Mouse (Mus musculus): ENCODE data around the gene Rnase2a. TPM values are rescaled to one million over a fixed set of nuclear protein-coding genes. Genes with fewer than 3 reads are reported as not detected.
"Not testable (repeated sequence)": the region's sequence is repeated elsewhere in the genome, so short reads cannot be mapped to it uniquely, and the experiment has no call there.

Rnase2a gene
- 0.97 TPM in 1 of 2 replicates, not detected in the other for total RNA-seq (2021)
- long read RNA-seq: 0 reads

DNA sequence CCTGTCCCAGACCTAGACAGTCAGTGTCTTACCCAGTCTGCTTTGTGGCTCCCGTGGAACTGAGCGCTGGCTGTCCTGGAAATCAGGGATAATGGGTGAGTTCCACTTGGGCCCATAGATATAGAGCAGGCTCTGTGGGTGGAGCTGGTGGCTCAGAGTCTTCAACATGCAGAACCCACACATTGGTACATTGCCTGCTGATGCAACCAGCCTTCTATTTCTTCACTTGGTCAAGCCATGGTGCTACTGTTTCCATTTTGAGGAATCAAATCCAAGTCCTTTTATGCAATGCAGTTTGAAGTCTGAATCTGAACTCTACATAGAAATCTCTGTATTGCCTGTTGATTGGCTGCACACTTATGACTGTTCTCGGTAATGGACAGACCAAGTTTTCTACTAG is at the start of gene Rnase2a:
Gene Rnase2a, minus strand, starts transcription at position 72 of the 400 bp plus-strand sequence.
- DNase-seq: no peak

DNA sequence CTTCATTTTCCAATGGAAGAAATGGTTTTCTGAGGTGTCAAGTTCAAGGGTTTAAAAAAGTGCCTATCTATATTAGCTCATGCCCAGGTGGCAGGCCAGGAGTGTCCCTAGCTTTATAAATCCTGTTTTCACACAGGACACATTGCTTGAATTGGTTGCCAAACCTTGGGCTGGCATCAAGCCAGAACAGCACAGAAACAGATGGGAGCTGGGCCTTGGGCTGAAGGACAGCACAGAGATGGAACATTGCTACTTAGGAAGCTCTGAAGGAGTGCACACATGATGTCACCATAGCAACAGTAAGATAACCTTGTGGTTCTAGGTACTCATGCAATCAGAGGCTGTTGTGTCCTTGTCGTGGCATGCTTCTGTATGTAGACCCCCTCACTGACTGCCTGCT is 35.6 kb upstream of the Rnase2a start:
- DNase-seq: peak; percentile 15

DNA sequence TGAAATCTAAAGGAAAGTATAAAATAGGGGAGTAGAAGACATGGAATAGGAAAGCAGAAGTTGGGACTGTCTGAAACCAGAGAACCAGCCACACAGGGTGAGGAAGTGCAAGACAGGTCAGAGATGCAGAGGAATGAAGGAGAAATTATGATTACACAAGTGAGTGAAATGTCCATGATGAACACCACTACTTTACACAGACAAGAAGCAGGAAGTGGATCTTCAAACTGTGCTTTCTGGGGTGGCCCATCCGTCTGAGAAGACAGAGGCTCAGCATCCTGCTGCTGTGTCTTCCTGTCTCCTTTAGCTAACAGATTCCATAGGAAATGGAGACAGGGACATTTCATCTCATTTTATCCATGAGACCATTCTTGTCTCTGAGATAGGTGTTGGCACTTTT is 22.6 kb upstream of the Rnase2a start:
- not testable (repeated sequence) for DNase-seq

DNA sequence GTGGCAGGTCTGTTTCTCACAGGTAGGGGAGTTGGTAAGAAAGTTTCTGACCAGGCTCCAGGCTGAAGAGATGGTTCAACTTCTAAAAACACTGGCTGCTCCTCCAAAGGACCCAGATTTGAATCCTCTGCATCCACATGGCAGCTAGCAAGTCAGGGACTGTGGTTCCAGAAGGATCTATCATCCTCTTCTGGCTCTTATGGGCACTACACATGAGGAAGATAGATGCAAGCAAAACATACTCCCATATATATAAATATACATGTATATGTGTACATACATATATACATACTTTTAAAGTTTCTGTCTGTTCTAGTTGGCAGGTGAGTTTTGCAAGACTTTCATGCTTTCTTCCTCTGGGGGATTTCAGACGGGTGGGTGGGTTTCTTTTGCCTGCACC is 12.8 kb upstream of the Rnase2a start:
- no peak for DNase-seq

DNA sequence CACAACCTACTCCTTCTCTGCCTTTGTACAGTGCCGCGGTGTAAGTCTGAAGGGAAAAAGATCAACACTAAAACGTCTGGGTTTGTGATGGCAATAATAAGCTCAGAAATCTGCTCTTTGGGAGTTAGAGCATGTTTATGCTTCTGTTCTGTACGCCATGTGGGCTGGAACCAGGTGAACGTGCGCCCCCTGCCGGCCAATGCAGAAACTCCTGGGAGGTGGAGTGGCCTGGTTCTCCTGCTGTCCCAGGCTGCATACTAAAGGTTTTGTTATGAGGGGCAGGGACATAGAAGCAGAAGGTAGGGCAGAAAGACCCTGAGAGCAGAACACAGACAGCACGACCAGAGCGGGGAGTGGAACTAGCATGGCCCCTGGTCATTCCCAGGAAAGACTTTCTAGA is 10.2 kb upstream of the Rnase2a start:
- DNase-seq: peak; percentile 84

DNA sequence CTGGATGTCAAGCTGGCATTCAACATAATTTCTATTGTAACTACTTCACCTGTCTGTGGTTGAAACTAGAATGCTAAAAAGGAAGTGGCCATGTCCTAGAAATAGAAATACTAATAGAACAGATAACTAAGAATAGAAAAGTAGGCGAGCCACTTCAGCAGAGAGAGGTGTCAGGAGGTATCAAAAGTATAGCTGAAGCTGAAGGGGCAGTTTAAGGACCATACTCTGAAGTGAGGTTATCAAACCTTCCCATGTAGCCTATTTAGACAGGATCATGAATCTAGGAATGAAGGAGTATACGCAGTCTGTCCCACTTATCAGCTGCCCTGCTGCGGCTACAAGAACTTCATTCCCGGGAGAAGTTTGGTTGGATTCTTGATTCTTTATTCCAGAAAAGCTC is 9.8 kb upstream of the Rnase2a start:
- DNase-seq: no peak

DNA sequence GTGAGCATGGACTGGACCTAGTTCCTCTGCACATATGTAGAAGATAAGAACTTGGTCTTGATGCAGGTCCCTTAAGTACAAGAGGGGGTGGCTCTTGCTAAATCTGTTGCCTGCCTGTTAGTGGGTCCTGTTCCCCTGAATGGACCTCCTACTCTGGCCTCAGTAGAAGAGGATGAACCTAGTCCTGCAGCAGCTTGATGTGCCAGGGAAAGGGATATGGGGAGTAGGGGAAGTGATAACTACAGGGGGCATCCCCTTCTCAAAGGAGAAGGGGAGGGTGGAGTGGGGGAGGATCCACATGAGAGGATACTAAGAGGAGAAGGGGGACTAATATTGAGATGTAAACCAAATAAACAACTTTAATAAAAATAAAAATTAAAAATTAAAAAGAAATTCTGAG is 6.5 kb upstream of the Rnase2a start:
- no peak for DNase-seq

DNA sequence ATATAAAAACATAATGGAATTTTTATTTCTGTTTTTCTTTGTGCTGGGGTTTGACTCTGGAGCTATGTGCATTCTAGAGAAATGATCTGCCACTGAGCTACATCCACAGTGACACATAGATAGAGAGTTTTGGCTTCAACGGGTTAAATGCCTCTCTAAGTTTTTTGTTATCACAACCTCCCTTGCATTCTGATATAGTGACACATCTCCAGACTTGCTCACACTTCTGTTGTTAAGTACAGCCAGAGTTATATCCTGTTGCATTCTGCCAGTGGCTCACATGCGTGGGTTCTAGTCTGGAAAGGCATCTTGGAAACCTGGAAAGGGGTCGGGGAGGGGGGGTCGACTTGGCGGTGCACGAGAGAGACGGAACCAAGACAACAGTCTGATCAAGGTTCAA is 3.8 kb upstream of the Rnase2a start:
- no peak for DNase-seq

DNA sequence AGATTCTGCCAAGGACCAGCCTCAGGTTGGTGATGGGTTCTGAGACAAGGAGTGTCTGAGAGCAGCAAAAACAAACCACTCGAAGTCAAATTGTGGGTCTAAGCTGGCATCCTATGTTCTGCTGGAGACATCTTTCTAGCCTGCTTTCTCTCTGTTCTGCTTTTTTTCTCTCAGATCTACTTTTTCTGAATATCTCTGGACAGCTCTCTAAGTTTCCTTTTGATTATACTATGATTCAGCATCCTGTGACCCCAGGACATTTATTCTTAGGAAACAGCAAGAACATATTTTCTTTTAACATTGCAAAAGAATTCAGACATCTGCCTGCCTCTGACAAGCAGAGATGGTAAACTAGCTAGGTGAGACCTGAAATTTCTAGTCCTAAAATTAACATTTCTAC is 2.3 kb downstream of the Rnase2a start:
- no peak for DNase-seq

DNA sequence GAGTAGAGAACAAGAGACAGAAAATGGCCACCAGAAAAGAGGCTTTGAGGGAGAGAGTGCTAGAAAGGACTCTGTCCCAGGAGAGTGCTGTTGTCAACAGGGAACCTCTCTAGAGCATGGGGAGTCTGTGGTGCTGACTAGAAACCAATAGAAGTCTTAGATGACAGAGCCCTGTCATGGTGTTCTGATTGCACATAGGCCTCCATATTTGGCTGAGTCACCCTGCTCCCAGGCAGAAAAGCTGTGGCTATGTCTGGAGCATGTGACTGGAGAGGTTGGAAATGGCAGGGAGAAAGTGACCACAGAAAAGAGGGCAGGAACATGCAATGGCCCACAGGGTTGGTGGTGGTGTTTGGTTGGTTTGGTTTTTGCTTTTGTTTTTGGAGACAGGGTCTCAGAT is 3.7 kb downstream of the Rnase2a start:
- DNase-seq: not testable (repeated sequence)

DNA sequence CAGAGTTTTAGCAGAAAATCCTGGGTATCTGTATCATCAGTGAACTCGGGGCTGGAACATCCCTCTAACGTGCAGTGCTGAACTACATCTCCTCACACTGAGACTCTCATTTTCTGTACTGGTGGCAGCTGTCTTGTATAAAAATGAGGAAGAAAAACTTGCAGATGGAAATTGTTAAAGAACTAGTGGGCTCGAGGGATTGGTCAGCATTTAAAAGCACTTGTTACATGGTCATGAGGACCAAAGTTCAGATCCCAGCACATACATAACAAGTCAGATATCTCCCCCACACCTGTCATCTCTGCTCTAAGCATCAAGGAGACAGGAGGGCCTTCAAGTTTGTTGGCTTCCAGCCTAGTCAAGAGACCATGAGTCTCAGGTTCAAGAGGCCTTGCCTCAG is 5.6 kb downstream of the Rnase2a start:
- no peak for DNase-seq

DNA sequence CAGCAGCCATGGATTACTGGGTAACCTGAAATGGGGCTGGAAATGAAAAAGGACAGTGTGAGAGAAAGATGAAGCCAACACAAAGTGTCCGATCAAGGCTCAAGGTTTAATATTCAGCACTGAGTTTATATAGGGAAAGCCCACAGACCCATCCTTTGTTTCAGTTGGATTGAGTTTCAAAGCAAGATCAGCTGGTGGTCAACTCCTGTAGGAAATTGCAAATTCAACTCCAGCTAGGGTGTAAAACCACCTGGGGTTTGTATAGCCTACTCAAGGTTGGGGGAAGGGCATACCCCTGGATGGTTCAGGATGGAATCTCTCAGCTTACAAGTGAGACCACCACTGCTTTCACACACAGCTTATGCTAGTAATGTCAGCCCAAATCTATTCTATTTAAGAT is 8.2 kb downstream of the Rnase2a start:
- DNase-seq: no peak

DNA sequence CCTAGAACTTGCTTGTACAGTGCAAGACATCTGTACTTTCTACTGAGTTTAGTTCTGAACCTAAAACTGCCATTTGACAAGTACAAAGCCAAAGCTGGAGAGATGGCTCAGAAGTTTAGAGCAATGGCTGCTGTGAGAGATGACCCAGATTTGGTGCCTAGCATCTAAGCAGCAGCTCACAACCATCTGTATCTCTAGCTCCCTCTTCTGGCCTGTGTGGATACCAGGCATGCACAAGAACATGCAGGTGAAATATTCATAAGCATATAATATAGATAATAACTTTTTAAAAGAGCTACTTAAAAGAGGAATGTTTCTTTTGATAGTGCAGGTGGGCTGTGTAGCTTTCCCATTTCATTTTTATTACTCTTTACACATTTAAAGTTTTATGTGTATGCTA is 15.0 kb downstream of the Rnase2a start:
- DNase-seq: peak; percentile 9

DNA sequence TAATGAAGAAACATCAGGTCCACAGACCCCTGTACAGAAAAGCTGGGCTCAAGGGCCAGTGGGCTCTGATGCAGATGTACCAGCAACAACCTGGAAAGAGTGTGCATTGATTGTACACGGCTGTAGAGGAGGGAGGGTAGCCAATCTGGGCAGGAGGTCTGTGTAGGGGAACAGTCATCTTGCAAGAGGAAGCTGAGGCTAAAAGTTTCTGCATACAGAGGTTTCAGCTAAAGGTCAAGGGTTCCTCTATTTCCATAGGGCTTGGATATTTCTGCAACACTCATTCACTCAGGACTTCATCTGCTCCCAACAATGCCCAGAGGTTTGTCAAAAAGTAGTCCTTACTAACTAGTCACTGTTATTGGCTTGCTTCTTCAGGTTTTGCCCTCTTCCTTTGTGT is 18.4 kb downstream of the Rnase2a start:
- DNase-seq: not testable (repeated sequence)

DNA sequence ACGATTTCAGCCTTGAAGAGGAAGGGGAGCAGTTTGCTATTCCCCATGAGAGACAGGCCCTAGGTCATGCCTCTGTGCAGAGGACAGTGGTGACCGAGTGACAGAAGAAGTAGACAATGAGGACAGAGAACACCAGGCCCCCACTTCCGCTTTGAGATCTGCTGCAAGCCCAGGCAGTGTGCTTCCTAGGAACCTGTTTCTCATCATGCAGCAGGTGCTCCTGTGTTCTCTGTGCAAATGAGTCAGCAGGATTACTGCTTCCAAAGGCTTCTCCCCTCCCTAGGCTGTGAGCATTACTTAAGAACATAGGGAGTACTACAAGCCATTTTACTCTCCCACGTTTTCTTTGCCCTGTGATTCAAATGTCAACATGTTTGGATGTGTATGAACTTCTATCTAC is 26.3 kb downstream of the Rnase2a start:
- not testable (repeated sequence) for DNase-seq

DNA sequence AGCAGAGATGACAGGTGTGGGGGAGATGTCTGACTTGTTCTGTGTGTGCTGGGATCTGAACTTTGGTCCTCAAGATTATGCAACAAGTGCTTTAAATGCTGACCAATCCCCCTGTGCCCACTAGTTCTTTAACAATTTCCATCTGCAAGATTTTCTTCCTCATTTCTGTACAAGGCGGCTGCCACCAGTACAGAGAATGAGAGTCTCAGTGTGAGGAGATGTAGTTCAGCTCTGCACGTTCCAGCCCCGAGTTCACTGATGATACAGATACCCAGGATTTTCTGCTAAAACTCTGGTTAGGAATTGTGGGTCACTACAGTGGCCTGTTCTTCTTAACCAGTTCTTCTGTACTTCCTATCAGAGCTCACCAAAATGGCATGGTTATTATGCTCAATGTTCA is 35.8 kb downstream of the Rnase2a start:
- DNase-seq: not testable (repeated sequence)

Other genes starting within 250 kb of the Rnase2a start
- 0.55 TPM in 1 of 2 replicates, not detected in the other for gene Rnase10, start 248.4 kb downstream of the Rnase2a start, total RNA-seq (2021)
- not detected in 2 replicates for gene Rnase9, start 214.2 kb downstream of the Rnase2a start, total RNA-seq (2021)
- gene Rnase11, start 205.9 kb downstream of the Rnase2a start, total RNA-seq (2021): not detected in 2 replicates
- gene Rnase12, start 198.5 kb downstream of the Rnase2a start, total RNA-seq (2021): not detected in 2 replicates
- gene Olfr750, start 181.7 kb downstream of the Rnase2a start, total RNA-seq (2021): not detected in 2 replicates
- 28.7 TPM in 2 replicates for gene Rnase4, start 165.0 kb downstream of the Rnase2a start, total RNA-seq (2021)
- 3.3 and 4.4 TPM in 2 replicates for gene Ang, start 165.0 kb downstream of the Rnase2a start, total RNA-seq (2021)
- gene Eddm3b, start 141.7 kb downstream of the Rnase2a start, total RNA-seq (2021): not detected in 2 replicates
- gene Rnase6, start 132.2 kb downstream of the Rnase2a start, total RNA-seq (2021): 0.94 TPM in 1 of 2 replicates, not detected in the other
- gene Rnase1, start 109.3 kb downstream of the Rnase2a start, total RNA-seq (2021): not detected in 2 replicates
- gene Rnase2b, start 93.9 kb downstream of the Rnase2a start, total RNA-seq (2021): not detected in 2 replicates
- not detected in 2 replicates for gene Ang2, start 57.0 kb downstream of the Rnase2a start, total RNA-seq (2021)
- gene Ear14, start 52.7 kb downstream of the Rnase2a start, total RNA-seq (2021): not detected in 2 replicates
- not detected in 2 replicates for gene Gm7247, start 105.6 kb upstream of the Rnase2a start, total RNA-seq (2021)
- gene Vmn2r88, start 154.7 kb upstream of the Rnase2a start, total RNA-seq (2021): not detected in 2 replicates
- gene Vmn2r89, start 195.7 kb upstream of the Rnase2a start, total RNA-seq (2021): not detected in 2 replicates

Data from adrenal gland, postnatal 25 days (tissue).